Mouse (Mus musculus): ENCODE data around the gene Ttll8. TPM values are rescaled to one million over a fixed set of nuclear protein-coding genes. Genes with fewer than 3 reads are reported as not detected.

The Ttll8 gene
- polyA plus RNA-seq, 1 experiment from 2014 or later, result not detected

- Histone ChIP-seq H3K4me2 (no peak overlapping the region), H3K36me3 (no peaks in the 10 kb centered on the region), H3K9ac (no peak overlapping the region), H3K27ac (no peak overlapping the region), H3K4me3 (no peak overlapping the region), H3K27me3 (peaks cover 33% of the 10 kb centered on the region), H3K4me1 (peaks cover 4% of the 10 kb centered on the region; the same call in 1 of the 2 replicates), H3K9me3 (no peaks in the 10 kb centered on the region)
- WGBS, result 78% methylated on average over 6 of the region's 6 CpGs
- ATAC-seq (ENCODE audit: borderline replicate concordance, extremely low read depth, low FRiP score, low TSS enrichment), result no peak
Observed at GRCm38 (mm10) chr15:88955342-88955741, 1.1 kb upstream of the Ttll8 start.

- Histone ChIP-seq H3K4me3 (no peak overlapping the region), H3K4me1 (peaks cover 4% of the 10 kb centered on the region; the same call in 1 of the 2 replicates), H3K36me3 (no peaks in the 10 kb centered on the region), H3K9me3 (no peaks in the 10 kb centered on the region), H3K9ac (no peak overlapping the region), H3K27ac (no peak overlapping the region), H3K27me3 (peaks cover 30% of the 10 kb centered on the region), H3K4me2 (no peak overlapping the region)
- no peak for ATAC-seq (ENCODE audit: borderline replicate concordance, extremely low read depth, low FRiP score, low TSS enrichment)
- WGBS, result 90% methylated on average over 4 of the region's 4 CpGs
Observed at GRCm38 (mm10) chr15:88951246-88951645, 3.0 kb downstream of the Ttll8 start.

- 36% methylated on average over 6 of the region's 6 CpGs for WGBS
- no peak for ATAC-seq (ENCODE audit: borderline replicate concordance, extremely low read depth, low FRiP score, low TSS enrichment)
- H3K4me1 ChIP-seq, result no peaks in the 10 kb centered on the region
Observed at GRCm38 (mm10) chr15:88946851-88947250, 7.4 kb downstream of the Ttll8 start.

GRCm38 (mm10) chr15:88943896-88944551 lies 10.2 kb downstream of the Ttll8 start:
- H3K27ac ChIP-seq, result no peak overlapping the region
- no peak for ATAC-seq (ENCODE audit: borderline replicate concordance, extremely low read depth, low FRiP score, low TSS enrichment)

More at GRCm38 (mm10) chr15:88946851-88947250, 7.4 kb downstream of the Ttll8 start:
- Histone ChIP-seq H3K9me3 (no peaks in the 10 kb centered on the region), H3K27me3 (no peaks in the 10 kb centered on the region), H3K4me3 (no peak overlapping the region), H3K4me2 (no peak overlapping the region), H3K27ac (no peak overlapping the region), H3K36me3 (no peaks in the 10 kb centered on the region), H3K9ac (no peak overlapping the region)

GRCm38 (mm10) chr15:88942783-88943182 lies 11.4 kb downstream of the Ttll8 start:
- Histone ChIP-seq H3K4me3 (no peak overlapping the region), H3K27ac (no peak overlapping the region), H3K4me2 (no peak overlapping the region), H3K27me3 (no peaks in the 10 kb centered on the region), H3K36me3 (no peaks in the 10 kb centered on the region), H3K4me1 (no peaks in the 10 kb centered on the region), H3K9ac (no peak overlapping the region), H3K9me3 (no peaks in the 10 kb centered on the region)
- WGBS, result 57% methylated on average over 5 of the region's 5 CpGs
- no peak for ATAC-seq (ENCODE audit: borderline replicate concordance, extremely low read depth, low FRiP score, low TSS enrichment)

More at GRCm38 (mm10) chr15:88943896-88944551, 10.2 kb downstream of the Ttll8 start:
- no peaks in the 10 kb centered on the region for H3K36me3 ChIP-seq
- 58% methylated on average over 5 of the region's 5 CpGs for WGBS
- H3K4me1 ChIP-seq, result no peaks in the 10 kb centered on the region
- H3K9ac ChIP-seq, result no peak overlapping the region
- no peaks in the 10 kb centered on the region for H3K9me3 ChIP-seq
- no peaks in the 10 kb centered on the region for H3K27me3 ChIP-seq
- no peak overlapping the region for H3K4me3 ChIP-seq
- no peak overlapping the region for H3K4me2 ChIP-seq

- Histone ChIP-seq H3K9me3 (no peaks in the 10 kb centered on the region), H3K27ac (no peak overlapping the region), H3K4me3 (no peak overlapping the region), H3K36me3 (no peaks in the 10 kb centered on the region), H3K4me2 (no peak overlapping the region), H3K27me3 (no peaks in the 10 kb centered on the region), H3K9ac (no peak overlapping the region), H3K4me1 (no peaks in the 10 kb centered on the region)
- WGBS, result 53% methylated on average over 2 of the region's 2 CpGs
- no peak for ATAC-seq (ENCODE audit: borderline replicate concordance, extremely low read depth, low FRiP score, low TSS enrichment)
Observed at GRCm38 (mm10) chr15:88937291-88937650, 16.9 kb downstream of the Ttll8 start.

- Histone ChIP-seq H3K4me3 (no peak overlapping the region), H3K9me3 (no peaks in the 10 kb centered on the region), H3K4me1 (no peaks in the 10 kb centered on the region), H3K27ac (no peak overlapping the region), H3K9ac (no peak overlapping the region), H3K36me3 (no peaks in the 10 kb centered on the region), H3K27me3 (no peaks in the 10 kb centered on the region), H3K4me2 (no peak overlapping the region)
- WGBS, result 54% methylated on average over 6 of the region's 6 CpGs
- ATAC-seq (ENCODE audit: borderline replicate concordance, extremely low read depth, low FRiP score, low TSS enrichment), result no peak
Observed at GRCm38 (mm10) chr15:88936619-88937290, 17.5 kb downstream of the Ttll8 start.

GRCm38 (mm10) chr15:88934141-88934540 lies 20.1 kb downstream of the Ttll8 start:
- 53% methylated on average over 7 of the region's 7 CpGs for WGBS
- Histone ChIP-seq H3K27me3 (no peaks in the 10 kb centered on the region), H3K4me1 (no peaks in the 10 kb centered on the region), H3K4me2 (no peak overlapping the region), H3K9me3 (no peaks in the 10 kb centered on the region), H3K27ac (no peak overlapping the region), H3K36me3 (no peaks in the 10 kb centered on the region), H3K4me3 (no peak overlapping the region), H3K9ac (no peak overlapping the region)
- no peak for ATAC-seq (ENCODE audit: borderline replicate concordance, extremely low read depth, low FRiP score, low TSS enrichment)

GRCm38 (mm10) chr15:88932667-88933066 lies 21.6 kb downstream of the Ttll8 start:
- H3K27ac ChIP-seq, result no peak overlapping the region
- no peak overlapping the region for H3K9ac ChIP-seq
- no peak for ATAC-seq (ENCODE audit: borderline replicate concordance, extremely low read depth, low FRiP score, low TSS enrichment)
- 84% methylated on average over 10 of the region's 10 CpGs for WGBS
- H3K36me3 ChIP-seq, result no peaks in the 10 kb centered on the region
- no peaks in the 10 kb centered on the region for H3K9me3 ChIP-seq
- no peak overlapping the region for H3K4me3 ChIP-seq
- H3K4me1 ChIP-seq, result no peaks in the 10 kb centered on the region
- no peak overlapping the region for H3K4me2 ChIP-seq
- no peaks in the 10 kb centered on the region for H3K27me3 ChIP-seq

- 44% methylated on average over 6 of the region's 6 CpGs for WGBS
- peak; percentile 82 for ATAC-seq (ENCODE audit: borderline replicate concordance, extremely low read depth, low FRiP score, low TSS enrichment)
Observed at GRCm38 (mm10) chr15:88921992-88922310, 32.3 kb downstream of the Ttll8 start.

GRCm38 (mm10) chr15:88921131-88921991 lies 32.9 kb downstream of the Ttll8 start:
- ATAC-seq (ENCODE audit: borderline replicate concordance, extremely low read depth, low FRiP score, low TSS enrichment), result peak; percentile 68
- peak overlapping the region; percentile 12; the same call in 1 of the 2 replicates for H3K27ac ChIP-seq
- H3K36me3 ChIP-seq, result no peaks in the 10 kb centered on the region
- no peaks in the 10 kb centered on the region for H3K27me3 ChIP-seq
- no peaks in the 10 kb centered on the region for H3K4me1 ChIP-seq
- H3K9ac ChIP-seq, result no peak overlapping the region
- 18% methylated on average over 12 of the region's 12 CpGs for WGBS
- no peak overlapping the region for H3K4me3 ChIP-seq
- no peaks in the 10 kb centered on the region for H3K9me3 ChIP-seq
- no peak overlapping the region for H3K4me2 ChIP-seq

More at GRCm38 (mm10) chr15:88921992-88922310, 32.3 kb downstream of the Ttll8 start:
- H3K9me3 ChIP-seq, result no peaks in the 10 kb centered on the region
- no peaks in the 10 kb centered on the region for H3K4me1 ChIP-seq
- H3K4me3 ChIP-seq, result no peak overlapping the region
- no peak overlapping the region for H3K4me2 ChIP-seq
- H3K27ac ChIP-seq, result no peak overlapping the region
- no peak overlapping the region for H3K9ac ChIP-seq
- H3K36me3 ChIP-seq, result no peaks in the 10 kb centered on the region
- no peaks in the 10 kb centered on the region for H3K27me3 ChIP-seq

- Histone ChIP-seq H3K27ac (no peak overlapping the region), H3K27me3 (no peaks in the 10 kb centered on the region), H3K4me2 (no peak overlapping the region), H3K9ac (no peak overlapping the region), H3K4me1 (no peaks in the 10 kb centered on the region), H3K9me3 (no peaks in the 10 kb centered on the region), H3K36me3 (no peaks in the 10 kb centered on the region), H3K4me3 (no peak overlapping the region)
- WGBS, result 93% methylated on average over 1 of the region's 1 CpGs
- no peak for ATAC-seq (ENCODE audit: borderline replicate concordance, extremely low read depth, low FRiP score, low TSS enrichment)
Observed at GRCm38 (mm10) chr15:88920065-88920464, 34.2 kb downstream of the Ttll8 start.
